Mouse (Mus musculus): ENCODE measurements at regions not wholly inside any gene's neighbourhood (a gene's known extent, or its start where the extent isn't known, plus 50 kb on each side); places are given as distances from the start of the nearest gene placed in this dataset.

- TF ChIP-seq CTCF (IDR thresholded peaks at IDR 0.05; ENCODE audit: low read depth, low read length), result no peak
- no peak for TF ChIP-seq GATA1 (IDR thresholded peaks at IDR 0.05; ENCODE audit: borderline replicate concordance, low read length)
- no peak for TF ChIP-seq POLR2AphosphoS5 (IDR thresholded peaks at IDR 0.05; ENCODE audit: insufficient replicate concordance, low read depth, low read length)
Observed at GRCm38 (mm10) chr17:72719618-72720017, 115.2 kb upstream of the Alk start.

Measured in G1E (cell line).